Mouse (Mus musculus): ENCODE results near the gene Usp50.

The Usp50 gene

GRCm38 (mm10) chr2:126673317-126674242 lies 109.7 kb downstream of the Usp50 start:
- no peak for ATAC-seq (ENCODE audit: insufficient number of reproducible peaks, low FRiP score, low TSS enrichment)

GRCm38 (mm10) chr2:126668621-126669252 lies 114.5 kb downstream of the Usp50 start:
- no peak for ATAC-seq (ENCODE audit: insufficient number of reproducible peaks, low FRiP score, low TSS enrichment)

GRCm38 (mm10) chr2:126665984-126666383 lies 117.3 kb downstream of the Usp50 start:
- ATAC-seq (ENCODE audit: insufficient number of reproducible peaks, low FRiP score, low TSS enrichment), result no peak

GRCm38 (mm10) chr2:126663481-126663880 lies 119.8 kb downstream of the Usp50 start:
- ATAC-seq (ENCODE audit: insufficient number of reproducible peaks, low FRiP score, low TSS enrichment), result no peak
